Comparison of ENCODE assay signal across 11 mouse cellular contexts in the genomic region with DNA sequence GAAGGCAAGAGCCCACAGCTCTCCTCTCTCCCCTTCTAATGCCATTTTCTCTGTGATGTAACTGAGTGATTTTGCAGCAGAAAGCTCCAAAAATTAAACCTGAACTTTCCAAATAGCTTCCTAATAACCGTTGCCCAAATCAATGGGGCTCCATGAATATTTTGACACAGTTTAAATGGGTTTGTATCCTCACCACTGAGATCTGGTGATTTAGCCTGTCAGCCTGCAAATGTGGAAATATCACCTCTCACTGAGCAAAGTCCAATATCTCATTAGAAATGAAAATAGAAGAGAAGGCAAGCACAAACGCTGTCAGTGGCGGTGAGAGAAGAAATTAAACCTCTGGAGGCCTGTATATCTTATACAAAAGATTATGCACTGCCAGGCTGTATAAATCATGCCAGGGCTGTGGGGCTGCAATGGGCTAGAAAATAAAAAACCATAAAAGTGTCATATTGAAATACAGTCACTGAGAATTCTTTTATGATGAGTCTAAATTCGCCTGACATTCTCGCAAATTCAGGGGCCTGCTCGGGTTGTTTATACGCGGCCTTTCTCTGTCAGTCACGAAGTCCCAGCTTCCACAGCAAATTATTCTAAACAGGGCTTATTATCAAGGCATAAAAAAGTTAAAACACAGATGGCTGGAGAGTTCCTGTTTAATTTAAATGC.
DNase-seq lines count a peak whose midpoint lies in the region; ATAC-seq lines count a peak whose summit lies in the region.
"Had no signal": no experiment of that assay in that cellular context is flagged by ENCODE, and none has a peak within 500 bp of the region (broad histone marks: within the 10 kb centered on the region; RNA-seq: fewer than 3 reads in every experiment).

No protein-coding gene starts in this region.

- H3K36me3 ChIP-seq in hindbrain, embryonic 13.5 days: no peaks in the 10 kb centered on the region
- H3K36me3 ChIP-seq in hindbrain, embryonic 10.5 days: no peaks in the 10 kb centered on the region
- no peaks in the 10 kb centered on the region for H3K36me3 ChIP-seq in midbrain, embryonic 13.5 days
- H3K36me3 ChIP-seq in midbrain, embryonic 11.5 days (ENCODE audit: control insufficient read depth, insufficient read depth, low read length): no peaks in the 10 kb centered on the region
- no peaks in the 10 kb centered on the region for H3K36me3 ChIP-seq in limb, embryonic 11.5 days (ENCODE audit: control insufficient read depth, insufficient read depth, low read length)
- no peaks in the 10 kb centered on the region for H3K36me3 ChIP-seq in neural tube, embryonic 15.5 days

- peak; percentile 28; the same call in 1 of the 2 replicates for ATAC-seq in hindbrain, embryonic 13.5 days (ENCODE audit: low FRiP score)
- ATAC-seq in midbrain, embryonic 13.5 days: peak; percentile 56; the same call in 1 of the 2 replicates
- ATAC-seq in midbrain, embryonic 11.5 days (ENCODE audit: low FRiP score): no peak
- ATAC-seq in limb, embryonic 11.5 days (ENCODE audit: insufficient number of reproducible peaks, low FRiP score, low TSS enrichment, low read depth): 0 out of 2 replicates have a peak, but pooled peaks have one; percentile 21
- peak; percentile 85 for ATAC-seq in neural tube, embryonic 15.5 days (ENCODE audit: low FRiP score)
- ATAC-seq: Patski had no signal

- peaks cover 38% of the 10 kb centered on the region for H3K4me1 ChIP-seq in hindbrain, embryonic 13.5 days (replicated peaks)
- H3K4me1 ChIP-seq in hindbrain, embryonic 10.5 days (replicated peaks): peaks cover 33% of the 10 kb centered on the region
- peaks cover 26% of the 10 kb centered on the region for H3K4me1 ChIP-seq in midbrain, embryonic 13.5 days (replicated peaks)
- H3K4me1 ChIP-seq in midbrain, embryonic 11.5 days (ENCODE audit: control insufficient read depth, insufficient read depth, low read length): 0 out of 2 replicates have a peak, but pooled peaks cover 2% of the 10 kb centered on the region
- H3K4me1 ChIP-seq in limb, embryonic 11.5 days (ENCODE audit: control insufficient read depth, insufficient read depth, low read length): peaks cover 17% of the 10 kb centered on the region
- peaks cover 29% of the 10 kb centered on the region for H3K4me1 ChIP-seq in neural tube, embryonic 15.5 days

- no peak overlapping the region for H3K4me3 ChIP-seq in hindbrain, embryonic 13.5 days
- no peak overlapping the region for H3K4me3 ChIP-seq in hindbrain, embryonic 10.5 days
- H3K4me3 ChIP-seq in midbrain, embryonic 13.5 days (replicated peaks): no peak overlapping the region
- no peak overlapping the region for H3K4me3 ChIP-seq in midbrain, embryonic 11.5 days (ENCODE audit: low read depth, low read length)
- no peak overlapping the region for H3K4me3 ChIP-seq in limb, embryonic 11.5 days (ENCODE audit: low read depth, low read length)
- no peak overlapping the region for H3K4me3 ChIP-seq in neural tube, embryonic 15.5 days (replicated peaks)

- H3K27me3 ChIP-seq in hindbrain, embryonic 13.5 days: no peaks in the 10 kb centered on the region
- no peaks in the 10 kb centered on the region for H3K27me3 ChIP-seq in hindbrain, embryonic 10.5 days (ENCODE audit: insufficient read depth, poor library complexity, severe bottlenecking)
- H3K27me3 ChIP-seq in midbrain, embryonic 13.5 days: no peaks in the 10 kb centered on the region
- H3K27me3 ChIP-seq in midbrain, embryonic 11.5 days (ENCODE audit: control insufficient read depth, insufficient read depth, low read length): no peaks in the 10 kb centered on the region
- no peaks in the 10 kb centered on the region for H3K27me3 ChIP-seq in limb, embryonic 11.5 days (ENCODE audit: control insufficient read depth, insufficient read depth, low read length)
- no peaks in the 10 kb centered on the region for H3K27me3 ChIP-seq in neural tube, embryonic 15.5 days (replicated peaks)
- H3K27me3 ChIP-seq: Patski had no signal

- peak overlapping the region; percentile 77 for H3K27ac ChIP-seq in hindbrain, embryonic 13.5 days
- H3K27ac ChIP-seq in hindbrain, embryonic 10.5 days: no peak overlapping the region
- H3K27ac ChIP-seq in midbrain, embryonic 13.5 days: peak overlapping the region; percentile 79
- no peak overlapping the region for H3K27ac ChIP-seq in midbrain, embryonic 11.5 days (ENCODE audit: low read depth, low read length)
- no peak overlapping the region for H3K27ac ChIP-seq in limb, embryonic 11.5 days (replicated peaks; ENCODE audit: low read depth, low read length)
- H3K27ac ChIP-seq in neural tube, embryonic 15.5 days (replicated peaks): peak overlapping the region; percentile 61
- H3K27ac ChIP-seq: liver, embryonic 14.5 days had no signal

- no peak overlapping the region for H3K9ac ChIP-seq in hindbrain, embryonic 13.5 days
- no peak overlapping the region for H3K9ac ChIP-seq in midbrain, embryonic 13.5 days (replicated peaks)
- no peak overlapping the region for H3K9ac ChIP-seq in midbrain, embryonic 11.5 days (ENCODE audit: low read length)
- H3K9ac ChIP-seq in limb, embryonic 11.5 days (ENCODE audit: low read length): no peak overlapping the region
- H3K9ac ChIP-seq in neural tube, embryonic 15.5 days (replicated peaks): no peak overlapping the region
- H3K9ac ChIP-seq: liver, embryonic 14.5 days had no signal

- H3K9me3 ChIP-seq in hindbrain, embryonic 13.5 days: no peaks in the 10 kb centered on the region
- no peaks in the 10 kb centered on the region for H3K9me3 ChIP-seq in hindbrain, embryonic 10.5 days
- no peaks in the 10 kb centered on the region for H3K9me3 ChIP-seq in midbrain, embryonic 13.5 days
- H3K9me3 ChIP-seq in midbrain, embryonic 11.5 days (ENCODE audit: control insufficient read depth, low read length): no peaks in the 10 kb centered on the region
- H3K9me3 ChIP-seq in limb, embryonic 11.5 days (ENCODE audit: control insufficient read depth, low read length): no peaks in the 10 kb centered on the region
- no peaks in the 10 kb centered on the region for H3K9me3 ChIP-seq in neural tube, embryonic 15.5 days (replicated peaks)

- WGBS in hindbrain, embryonic 13.5 days: 40% methylated on average over 9 of the region's 9 CpGs
- WGBS in hindbrain, embryonic 10.5 days: 76% methylated on average over 9 of the region's 9 CpGs
- WGBS in midbrain, embryonic 13.5 days: 44% methylated on average over 9 of the region's 9 CpGs
- 74% methylated on average over 9 of the region's 9 CpGs for WGBS in midbrain, embryonic 11.5 days
- WGBS in limb, embryonic 11.5 days: 22% methylated on average over 9 of the region's 9 CpGs
- WGBS in neural tube, embryonic 15.5 days: 18% methylated on average over 9 of the region's 9 CpGs

- DNase-seq in hindbrain, embryonic 10.5 days (ENCODE audit: low spot score): no peak
- no peak for DNase-seq in midbrain, embryonic 11.5 days (ENCODE audit: low spot score, missing footprints)
- DNase-seq in limb, embryonic 11.5 days (ENCODE audit: low spot score): no peak
- DNase-seq in heart, adult 11 months: no peak
- DNase-seq: cerebellum, adult 18-20 months; heart, postnatal 36 days had no signal

- H3K4me2 ChIP-seq in hindbrain, embryonic 13.5 days: no peak overlapping the region
- H3K4me2 ChIP-seq in midbrain, embryonic 13.5 days (replicated peaks): no peak overlapping the region
- H3K4me2 ChIP-seq in midbrain, embryonic 11.5 days: no peak overlapping the region
- H3K4me2 ChIP-seq in limb, embryonic 11.5 days (ENCODE audit: low read depth, severe bottlenecking): no peak overlapping the region
- H3K4me2 ChIP-seq in neural tube, embryonic 15.5 days: no peak overlapping the region

Comparison
In these comparisons a context has a peak if more than half of its experiments do, and no peak if none do; other contexts are left out.
1. H3K27ac ChIP-seq: peak in hindbrain, embryonic 13.5 days (single experiment), midbrain, embryonic 13.5 days (single experiment) and neural tube, embryonic 15.5 days (single experiment); none in hindbrain, embryonic 10.5 days (single experiment), midbrain, embryonic 11.5 days (single experiment) and limb, embryonic 11.5 days (single experiment).